Mouse (Mus musculus): Measurements from ENCODE around the gene Smarcb1. TPM values are rescaled to one million over a fixed set of nuclear protein-coding genes. Genes with fewer than 3 reads are reported as not detected.

Gene Smarcb1
- polyA plus RNA-seq, 1 experiment, result 53.1 TPM

- H3K4me1 ChIP-seq (ENCODE audit: control insufficient read depth, insufficient read depth, low read length), result no peaks in the 10 kb centered on the region
- 16% methylated on average over 10 of the region's 10 CpGs for WGBS
- TF ChIP-seq CTCF (IDR thresholded peaks at IDR 0.05; ENCODE audit: insufficient read depth, low read length) (peak; percentile 47), POLR2A (IDR thresholded peaks at IDR 0.05; ENCODE audit: borderline replicate concordance, extremely low read depth, low read depth, low read length) (no peak)
- DNase-seq, result peak; percentile 77
- no peak overlapping the region for H3K4me3 ChIP-seq (replicated peaks; ENCODE audit: extremely low read depth, low read depth, low read length)
Observed at GRCm38 (mm10) chr10:75853452-75853851, 68.0 kb downstream of the Smarcb1 start.

DNA sequence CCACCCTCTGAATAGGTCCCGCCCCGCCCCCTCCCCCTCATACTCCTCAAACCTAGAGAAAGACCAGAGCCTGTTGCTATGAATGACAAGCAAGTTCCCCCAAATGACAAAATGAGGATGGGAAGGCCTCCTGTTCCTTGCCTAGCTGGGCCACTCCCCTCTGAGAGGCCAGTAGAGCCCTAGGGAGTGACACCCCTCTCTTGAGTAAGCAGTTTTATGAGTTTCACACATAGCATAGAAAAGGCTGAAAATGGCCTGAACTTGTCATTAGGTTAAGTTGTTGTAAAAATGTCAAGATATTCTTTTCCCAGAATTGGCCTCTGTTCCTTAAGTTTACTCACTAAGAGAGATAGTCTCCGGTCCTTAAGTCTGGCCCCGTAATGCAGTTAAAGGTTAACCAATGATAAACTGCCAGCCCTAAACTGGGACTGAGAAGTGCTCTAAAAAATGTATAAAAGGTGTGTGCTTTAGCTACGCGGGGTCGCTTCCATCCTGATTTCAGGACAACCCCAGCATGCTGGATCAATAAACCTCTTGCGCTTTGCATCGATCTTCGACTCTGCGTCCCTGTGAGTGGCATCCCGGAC lies 68.8 kb downstream of the Smarcb1 start:
- 88% methylated on average over 12 of the region's 12 CpGs for WGBS
- no peaks in the 10 kb centered on the region for H3K4me1 ChIP-seq (ENCODE audit: control insufficient read depth, insufficient read depth, low read length)
- TF ChIP-seq CTCF (IDR thresholded peaks at IDR 0.05; ENCODE audit: insufficient read depth, low read length) (no peak), POLR2A (IDR thresholded peaks at IDR 0.05; ENCODE audit: borderline replicate concordance, extremely low read depth, low read depth, low read length) (no peak)
- no peak for DNase-seq
- no peak overlapping the region for H3K4me3 ChIP-seq (replicated peaks; ENCODE audit: extremely low read depth, low read depth, low read length)

GRCm38 (mm10) chr10:75851681-75852080 lies 69.7 kb downstream of the Smarcb1 start:
- DNase-seq, result no peak
- Histone ChIP-seq H3K4me1 (ENCODE audit: control insufficient read depth, insufficient read depth, low read length) (no peaks in the 10 kb centered on the region), H3K4me3 (replicated peaks; ENCODE audit: extremely low read depth, low read depth, low read length) (no peak overlapping the region)
- WGBS, result 57% methylated on average over 3 of the region's 3 CpGs
- TF ChIP-seq CTCF (IDR thresholded peaks at IDR 0.05; ENCODE audit: insufficient read depth, low read length) (no peak), POLR2A (IDR thresholded peaks at IDR 0.05; ENCODE audit: borderline replicate concordance, extremely low read depth, low read depth, low read length) (no peak)

GRCm38 (mm10) chr10:75851076-75851475 lies 70.3 kb downstream of the Smarcb1 start:
- no peak for DNase-seq
- Histone ChIP-seq H3K4me3 (replicated peaks; ENCODE audit: extremely low read depth, low read depth, low read length) (no peak overlapping the region), H3K4me1 (ENCODE audit: control insufficient read depth, insufficient read depth, low read length) (no peaks in the 10 kb centered on the region)
- TF ChIP-seq POLR2A (IDR thresholded peaks at IDR 0.05; ENCODE audit: borderline replicate concordance, extremely low read depth, low read depth, low read length) (no peak), CTCF (IDR thresholded peaks at IDR 0.05; ENCODE audit: insufficient read depth, low read length) (no peak)
- 27% methylated on average over 6 of the region's 6 CpGs for WGBS

GRCm38 (mm10) chr10:75848382-75848781 lies 73.0 kb downstream of the Smarcb1 start:
- H3K4me3 ChIP-seq (replicated peaks; ENCODE audit: extremely low read depth, low read depth, low read length), result no peak overlapping the region
- DNase-seq, result no peak
- TF ChIP-seq POLR2A (IDR thresholded peaks at IDR 0.05; ENCODE audit: borderline replicate concordance, extremely low read depth, low read depth, low read length) (no peak), CTCF (IDR thresholded peaks at IDR 0.05; ENCODE audit: insufficient read depth, low read length) (no peak)
- 39% methylated on average over 3 of the region's 3 CpGs for WGBS
- H3K4me1 ChIP-seq (ENCODE audit: control insufficient read depth, insufficient read depth, low read length), result no peaks in the 10 kb centered on the region

Other genes starting within 250 kb of the Smarcb1 start
- 53.6 and 65.0 TPM in 2 replicates for gene Cabin1, start 157.3 kb downstream of the Smarcb1 start, polyA plus RNA-seq (2012; rRNA removed)
- 59.7 and 65.3 TPM in 2 replicates for gene Ddt, start 148.2 kb downstream of the Smarcb1 start, polyA plus RNA-seq (2012; rRNA removed)
- gene Gm20441, start 140.7 kb downstream of the Smarcb1 start, polyA plus RNA-seq (2012; rRNA removed), result not detected in 2 replicates
- 47.8 and 63.7 TPM in 2 replicates for gene Gstt3, start 140.2 kb downstream of the Smarcb1 start, polyA plus RNA-seq (2012; rRNA removed)
- gene Gstt1, start 123.0 kb downstream of the Smarcb1 start, polyA plus RNA-seq (2012; rRNA removed), result 163 and 178 TPM in 2 replicates
- not detected in 2 replicates for gene Gstt4, start 99.1 kb downstream of the Smarcb1 start, polyA plus RNA-seq (2012; rRNA removed)
- 137 and 149 TPM in 2 replicates for gene Gstt2, start 84.2 kb downstream of the Smarcb1 start, polyA plus RNA-seq (2012; rRNA removed)
- 479 and 563 TPM in 2 replicates for gene Mif, start 61.4 kb downstream of the Smarcb1 start, polyA plus RNA-seq (2012; rRNA removed)
- 5.1 and 12.1 TPM in 2 replicates for gene Derl3, start 28.2 kb downstream of the Smarcb1 start, polyA plus RNA-seq (2012; rRNA removed)
- 415 and 628 TPM in 2 replicates for gene Chchd10, start 11.5 kb upstream of the Smarcb1 start, polyA plus RNA-seq (2012; rRNA removed)
- 83.9 and 89.2 TPM in 2 replicates for gene Mmp11, start 14.9 kb upstream of the Smarcb1 start, polyA plus RNA-seq (2012; rRNA removed)
- gene Gm867, start 19.1 kb upstream of the Smarcb1 start, polyA plus RNA-seq (2012; rRNA removed), result 12.6 and 15.8 TPM in 2 replicates
- 57.1 and 72.3 TPM in 2 replicates for gene Vpreb3, start 21.4 kb upstream of the Smarcb1 start, polyA plus RNA-seq (2012; rRNA removed)
- gene Gm5134, start 32.9 kb upstream of the Smarcb1 start, polyA plus RNA-seq (2012; rRNA removed), result 0.03 and 0.09 TPM in 2 replicates
- 5.3 and 6.9 TPM in 2 replicates for gene Zfp280b, start 111.0 kb upstream of the Smarcb1 start, polyA plus RNA-seq (2012; rRNA removed)
- not detected in 2 replicates for gene Slc5a4b, start 189.3 kb upstream of the Smarcb1 start, polyA plus RNA-seq (2012; rRNA removed)
- not detected in 2 replicates for gene Slc5a4a, start 225.8 kb upstream of the Smarcb1 start, polyA plus RNA-seq (2012; rRNA removed)

All from lung, adult 2 months (tissue).